Mouse (Mus musculus) ovary, adult 18-20 months (tissue): ENCODE results near the gene Sds.

Source experiments
- DNase-seq: peaks from one replicate; pipeline ENCODE4 v3.0.0; 2022; ENCODE audit warnings: low spot score, mixed read lengths

The Sds gene

GRCm38 (mm10) chr5:120440733-120441132, 35.6 kb upstream of the Sds start:
- DNase-seq: peak; percentile 55

GRCm38 (mm10) chr5:120447305-120447704, 29.0 kb upstream of the Sds start:
- no peak for DNase-seq

- DNase-seq: no peak
Measured at GRCm38 (mm10) chr5:120454756-120455337, 21.5 kb upstream of the Sds start.

GRCm38 (mm10) chr5:120456253-120456652, 20.1 kb upstream of the Sds start:
- no peak for DNase-seq

- DNase-seq: no peak
Measured at GRCm38 (mm10) chr5:120456841-120457554, 19.3 kb upstream of the Sds start.

GRCm38 (mm10) chr5:120457628-120458027, 18.7 kb upstream of the Sds start:
- DNase-seq: no peak

- DNase-seq: no peak
Measured at GRCm38 (mm10) chr5:120459133-120459532, 17.2 kb upstream of the Sds start.

- no peak for DNase-seq
Measured at GRCm38 (mm10) chr5:120461902-120462301, 14.4 kb upstream of the Sds start.

GRCm38 (mm10) chr5:120464321-120464720, 12.0 kb upstream of the Sds start:
- no peak for DNase-seq

GRCm38 (mm10) chr5:120465062-120465461, 11.3 kb upstream of the Sds start:
- no peak for DNase-seq

GRCm38 (mm10) chr5:120465860-120466259, 10.5 kb upstream of the Sds start:
- peak; percentile 85 for DNase-seq

GRCm38 (mm10) chr5:120467026-120467425, 9.3 kb upstream of the Sds start:
- DNase-seq: peak; percentile 34

GRCm38 (mm10) chr5:120468336-120468735, 8.0 kb upstream of the Sds start:
- no peak for DNase-seq

GRCm38 (mm10) chr5:120468830-120469229, 7.5 kb upstream of the Sds start:
- no peak for DNase-seq

- DNase-seq: no peak
Measured at GRCm38 (mm10) chr5:120471538-120471937, 4.8 kb upstream of the Sds start.

GRCm38 (mm10) chr5:120472770-120473169, 3.6 kb upstream of the Sds start, which contains the start of gene Sdsl:
Gene Sdsl, minus strand, starts transcription at chr5:120472810.
- DNase-seq: no peak

GRCm38 (mm10) chr5:120473361-120473760, 3.0 kb upstream of the Sds start:
- DNase-seq: no peak

GRCm38 (mm10) chr5:120475861-120476260, 465 bp upstream of the Sds start:
- DNase-seq: no peak

- no peak for DNase-seq
Measured at GRCm38 (mm10) chr5:120477993-120478392, 1.7 kb downstream of the Sds start.

- no peak for DNase-seq
Measured at GRCm38 (mm10) chr5:120479538-120479937, 3.2 kb downstream of the Sds start.

- no peak for DNase-seq
Measured at GRCm38 (mm10) chr5:120481205-120481604, 4.9 kb downstream of the Sds start.

GRCm38 (mm10) chr5:120483399-120483798, 7.1 kb downstream of the Sds start:
- no peak for DNase-seq

GRCm38 (mm10) chr5:120487844-120488243, 11.5 kb downstream of the Sds start:
- no peak for DNase-seq

GRCm38 (mm10) chr5:120490679-120491192, 14.4 kb downstream of the Sds start:
- DNase-seq: peak; percentile 65
